Mouse (Mus musculus): ENCODE measurements at regions not wholly inside any gene's neighbourhood (a gene's known extent, or its start where the extent isn't known, plus 50 kb on each side); places are given as distances from the start of the nearest gene placed in this dataset.
"Not testable (repeated sequence)": the region's sequence is repeated elsewhere in the genome, so short reads cannot be mapped to it uniquely, and the experiment has no call there.

DNA sequence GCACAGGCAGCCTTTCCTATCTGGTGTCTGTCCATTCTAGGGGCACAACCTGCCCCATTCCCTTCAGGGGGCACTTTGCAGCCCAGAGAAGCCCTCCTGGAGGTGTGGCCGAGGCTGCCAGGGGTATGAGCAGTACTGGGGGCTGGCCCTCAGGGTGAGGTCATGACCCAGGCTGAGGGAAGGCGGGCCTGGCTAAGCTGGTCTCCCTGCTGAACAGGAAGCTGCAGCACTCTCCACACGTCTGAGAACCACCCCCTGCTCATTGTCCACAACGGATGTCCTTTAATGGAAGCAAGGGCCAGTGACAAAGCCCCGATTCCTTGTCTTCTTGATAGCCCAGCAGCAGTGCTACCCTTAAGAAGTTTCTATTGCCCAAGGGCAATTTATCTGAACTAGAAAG lies 169.2 kb upstream of the Ajap1 start:
- TF ChIP-seq CTCF (IDR thresholded peaks at IDR 0.05; ENCODE audit: low read depth, low read length) (no peak), POLR2A (IDR thresholded peaks at IDR 0.05; ENCODE audit: borderline replicate concordance, low read depth, low read length) (no peak)
- H3K27ac ChIP-seq (ENCODE audit: insufficient read depth, low read depth, low read length): no peak overlapping the region
- H3K4me1 ChIP-seq (ENCODE audit: control insufficient read depth, insufficient read depth, low read length): no peaks in the 10 kb centered on the region
- no peak overlapping the region for H3K4me3 ChIP-seq (ENCODE audit: insufficient read depth, low read length)

DNA sequence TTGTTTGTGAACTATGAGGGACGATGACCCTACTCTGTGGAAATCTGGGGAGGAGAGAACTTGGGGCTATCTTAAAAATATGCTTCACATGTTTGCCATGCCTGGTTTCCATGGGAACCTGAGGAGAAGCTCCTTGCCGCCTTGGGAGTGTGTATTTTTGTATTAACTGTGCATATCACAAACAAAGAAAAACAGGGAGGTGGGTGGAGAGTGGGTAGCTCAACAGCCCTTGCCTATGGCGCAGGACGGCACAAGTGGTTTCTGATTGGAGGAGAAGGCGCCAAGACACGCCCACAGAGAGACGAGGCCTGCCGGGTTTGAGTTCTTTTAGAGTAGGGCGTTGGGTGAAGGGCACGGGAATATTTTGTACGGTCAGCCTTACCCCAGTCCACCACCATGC lies 170.2 kb upstream of the Ajap1 start:
- TF ChIP-seq CTCF (IDR thresholded peaks at IDR 0.05; ENCODE audit: low read depth, low read length) (no peak), POLR2A (IDR thresholded peaks at IDR 0.05; ENCODE audit: borderline replicate concordance, low read depth, low read length) (no peak)
- no peak overlapping the region for H3K27ac ChIP-seq (ENCODE audit: insufficient read depth, low read depth, low read length)
- no peak overlapping the region for H3K4me3 ChIP-seq (ENCODE audit: insufficient read depth, low read length)
- H3K4me1 ChIP-seq (ENCODE audit: control insufficient read depth, insufficient read depth, low read length): no peaks in the 10 kb centered on the region

DNA sequence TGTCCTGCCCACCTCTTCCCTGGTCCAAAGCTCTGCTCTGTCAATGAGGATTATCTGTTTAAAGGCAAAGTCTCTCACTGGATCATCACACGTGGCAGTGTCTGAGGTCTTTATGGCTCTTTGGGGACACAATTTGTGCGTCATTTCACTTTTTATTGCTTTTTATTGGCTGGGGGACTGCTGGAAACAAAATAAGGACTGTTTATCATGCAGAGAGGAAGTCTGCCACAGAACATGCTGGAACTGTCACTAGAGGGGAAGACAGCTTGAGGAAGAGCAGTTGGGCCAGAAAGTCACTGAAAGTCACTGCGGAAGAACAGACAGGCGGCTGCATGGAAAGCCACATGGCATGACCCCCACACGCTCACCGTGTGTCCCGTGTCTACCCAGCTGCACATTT lies 180.1 kb upstream of the Ajap1 start:
- no peak overlapping the region for H3K27ac ChIP-seq (ENCODE audit: insufficient read depth, low read depth, low read length)
- no peak overlapping the region for H3K4me3 ChIP-seq (ENCODE audit: insufficient read depth, low read length)
- no peak for TF ChIP-seq CTCF (IDR thresholded peaks at IDR 0.05; ENCODE audit: low read depth, low read length)
- TF ChIP-seq POLR2A (IDR thresholded peaks at IDR 0.05; ENCODE audit: borderline replicate concordance, low read depth, low read length): no peak

DNA sequence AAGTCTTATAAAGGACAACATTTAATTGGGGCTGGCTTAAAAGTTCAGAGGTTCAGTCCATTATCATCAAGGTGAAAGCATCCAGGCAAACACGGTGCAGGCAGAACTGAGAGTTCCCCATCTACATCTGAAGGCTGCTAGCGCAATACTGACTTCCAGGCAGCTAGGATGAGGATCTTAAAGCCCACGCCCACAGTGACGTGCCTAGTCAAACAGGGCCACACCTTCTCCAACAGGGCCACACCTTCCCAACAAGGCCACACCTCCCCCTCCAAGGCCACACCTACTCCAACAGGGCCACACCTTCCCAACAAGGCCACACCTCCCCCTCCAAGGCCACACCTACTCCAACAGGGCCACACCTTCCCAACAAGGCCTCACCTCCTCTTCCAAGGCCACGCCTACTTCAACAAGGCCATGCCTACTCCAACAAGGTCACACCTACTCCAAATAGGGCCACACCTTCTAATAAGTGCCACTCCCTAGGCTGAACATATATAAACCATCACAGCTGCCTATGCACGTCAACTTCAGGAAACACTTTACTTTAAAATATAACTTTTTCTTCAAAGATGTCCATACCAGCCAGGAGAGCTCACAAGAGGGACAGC lies 184.1 kb upstream of the Ajap1 start:
- H3K27ac ChIP-seq (ENCODE audit: insufficient read depth, low read depth, low read length); H3K4me1 ChIP-seq (ENCODE audit: control insufficient read depth, insufficient read depth, low read length); H3K4me3 ChIP-seq (ENCODE audit: insufficient read depth, low read length): not testable (repeated sequence)

More for the DNA sequence above, 180.1 kb upstream of the Ajap1 start:
- no peaks in the 10 kb centered on the region for H3K4me1 ChIP-seq (ENCODE audit: control insufficient read depth, insufficient read depth, low read length)

DNA sequence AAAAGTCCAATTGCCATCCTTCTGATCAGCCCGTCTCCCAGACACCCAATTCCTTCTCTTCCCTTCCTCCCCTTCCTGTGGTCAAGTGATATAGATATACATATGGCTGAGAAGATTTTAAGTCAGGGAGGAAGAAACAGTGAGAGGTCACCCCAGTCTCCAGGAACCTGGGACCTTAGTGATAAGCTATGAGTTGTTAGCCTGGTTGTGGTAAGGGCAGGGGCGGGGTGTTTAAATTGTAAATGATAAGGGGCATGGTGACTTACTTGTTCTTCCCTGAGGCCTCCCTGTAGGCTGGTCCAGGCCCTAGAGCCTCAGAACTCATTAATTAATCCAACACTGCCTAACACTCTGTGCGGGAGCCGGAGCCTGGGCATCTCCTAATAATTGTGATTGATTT lies 186.5 kb upstream of the Ajap1 start:
- H3K27ac ChIP-seq (ENCODE audit: insufficient read depth, low read depth, low read length): no peak overlapping the region

DNA sequence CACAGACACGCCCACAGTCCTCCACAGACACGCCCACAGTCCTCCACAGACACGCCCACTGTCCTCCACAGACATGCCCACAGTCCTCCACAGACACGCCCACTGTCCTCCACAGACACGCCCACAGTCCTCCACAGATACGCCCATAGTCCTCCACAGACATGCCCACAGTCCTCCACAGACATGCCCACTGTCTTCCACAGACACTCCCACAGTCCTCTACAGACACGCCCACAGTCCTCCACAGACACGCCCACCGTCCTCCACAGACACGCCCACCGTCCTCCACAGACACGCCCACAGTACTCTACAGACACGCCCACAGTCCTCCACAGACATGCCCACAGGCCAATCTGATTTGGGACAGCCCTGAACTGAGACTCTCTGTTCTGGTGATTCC lies 187.6 kb upstream of the Ajap1 start:
- no peak overlapping the region for H3K4me3 ChIP-seq (ENCODE audit: insufficient read depth, low read length)
- TF ChIP-seq POLR2A (IDR thresholded peaks at IDR 0.05; ENCODE audit: borderline replicate concordance, low read depth, low read length) (no peak), CTCF (IDR thresholded peaks at IDR 0.05; ENCODE audit: low read depth, low read length) (no peak)
- no peaks in the 10 kb centered on the region for H3K4me1 ChIP-seq (ENCODE audit: control insufficient read depth, insufficient read depth, low read length)
- H3K27ac ChIP-seq (ENCODE audit: insufficient read depth, low read depth, low read length): no peak overlapping the region

More for the DNA sequence above, 186.5 kb upstream of the Ajap1 start:
- Histone ChIP-seq H3K4me3 (ENCODE audit: insufficient read depth, low read length) (no peak overlapping the region), H3K4me1 (ENCODE audit: control insufficient read depth, insufficient read depth, low read length) (no peaks in the 10 kb centered on the region)
- TF ChIP-seq POLR2A (IDR thresholded peaks at IDR 0.05; ENCODE audit: borderline replicate concordance, low read depth, low read length): no peak
- TF ChIP-seq CTCF (IDR thresholded peaks at IDR 0.05; ENCODE audit: low read depth, low read length): no peak

DNA sequence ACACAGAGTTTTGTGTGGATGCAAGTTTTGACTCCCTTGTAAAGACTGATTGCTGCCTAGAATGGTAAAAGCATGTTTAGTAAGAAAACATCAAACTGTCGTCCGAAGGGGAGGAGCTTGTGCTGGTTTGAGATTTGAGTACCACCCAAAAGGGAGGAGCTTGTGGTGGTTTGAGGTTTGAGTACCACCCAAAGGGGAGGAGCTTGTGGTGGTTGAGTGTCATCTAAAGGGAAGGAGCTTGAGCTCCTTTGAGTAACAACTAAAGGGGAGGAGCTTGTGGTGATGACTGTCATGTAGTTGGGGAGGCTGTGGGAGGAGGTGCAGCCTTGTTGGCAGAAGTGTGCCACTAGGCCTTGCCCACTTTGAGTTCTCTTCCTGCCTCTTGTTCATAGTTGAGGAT lies 192.8 kb upstream of the Ajap1 start:
- H3K4me3 ChIP-seq (ENCODE audit: insufficient read depth, low read length): no peak overlapping the region
- H3K27ac ChIP-seq (ENCODE audit: insufficient read depth, low read depth, low read length): no peak overlapping the region
- TF ChIP-seq POLR2A (IDR thresholded peaks at IDR 0.05; ENCODE audit: borderline replicate concordance, low read depth, low read length) (no peak), CTCF (IDR thresholded peaks at IDR 0.05; ENCODE audit: low read depth, low read length) (no peak)
- H3K4me1 ChIP-seq (ENCODE audit: control insufficient read depth, insufficient read depth, low read length): no peaks in the 10 kb centered on the region

DNA sequence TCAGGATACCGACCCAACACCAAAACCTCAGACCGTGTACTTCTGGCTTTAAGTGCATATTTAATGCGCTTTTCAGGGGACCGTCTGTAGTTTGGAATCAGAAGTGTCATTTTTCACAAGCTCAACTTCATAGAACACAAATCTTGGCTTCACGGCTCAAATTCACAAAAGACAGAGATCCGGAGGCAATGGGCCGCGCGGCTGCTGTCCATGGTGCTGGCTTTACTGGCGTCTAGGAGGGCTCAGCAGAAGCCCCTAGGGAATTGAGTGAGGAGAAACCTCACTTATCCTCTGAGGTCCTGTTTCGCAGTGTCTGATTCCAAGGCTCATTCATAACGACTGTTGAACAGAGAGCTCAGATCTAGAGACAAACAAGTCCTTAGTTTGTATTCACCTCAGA lies 196.5 kb upstream of the Ajap1 start:
- H3K4me1 ChIP-seq (ENCODE audit: control insufficient read depth, insufficient read depth, low read length): no peaks in the 10 kb centered on the region
- H3K27ac ChIP-seq (ENCODE audit: insufficient read depth, low read depth, low read length): no peak overlapping the region
- no peak for TF ChIP-seq CTCF (IDR thresholded peaks at IDR 0.05; ENCODE audit: low read depth, low read length)
- no peak for TF ChIP-seq POLR2A (IDR thresholded peaks at IDR 0.05; ENCODE audit: borderline replicate concordance, low read depth, low read length)
- no peak overlapping the region for H3K4me3 ChIP-seq (ENCODE audit: insufficient read depth, low read length)

DNA sequence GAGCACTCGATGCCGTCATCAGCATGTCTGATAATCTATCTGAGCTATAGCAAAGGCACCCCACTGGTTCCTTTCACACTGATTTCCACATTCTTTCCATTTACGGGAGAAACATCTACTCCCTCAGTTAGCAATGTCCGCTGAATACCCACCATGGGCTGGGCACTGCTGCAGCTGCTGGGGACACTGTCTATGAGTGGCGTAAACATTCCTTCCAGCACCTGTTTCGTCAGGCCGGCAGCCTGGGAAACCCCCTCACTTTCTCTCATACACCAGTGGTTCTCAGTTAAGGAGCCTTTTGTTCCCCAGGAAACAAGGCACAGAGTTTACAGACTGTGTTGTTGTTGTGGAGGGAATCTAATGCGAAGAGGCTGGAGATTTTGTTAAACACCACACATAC lies 205.8 kb upstream of the Ajap1 start:
- Histone ChIP-seq H3K27ac (ENCODE audit: insufficient read depth, low read depth, low read length) (no peak overlapping the region), H3K4me3 (ENCODE audit: insufficient read depth, low read length) (no peak overlapping the region), H3K4me1 (ENCODE audit: control insufficient read depth, insufficient read depth, low read length) (no peaks in the 10 kb centered on the region)
- TF ChIP-seq CTCF (IDR thresholded peaks at IDR 0.05; ENCODE audit: low read depth, low read length): no peak
- TF ChIP-seq POLR2A (IDR thresholded peaks at IDR 0.05; ENCODE audit: borderline replicate concordance, low read depth, low read length): no peak

DNA sequence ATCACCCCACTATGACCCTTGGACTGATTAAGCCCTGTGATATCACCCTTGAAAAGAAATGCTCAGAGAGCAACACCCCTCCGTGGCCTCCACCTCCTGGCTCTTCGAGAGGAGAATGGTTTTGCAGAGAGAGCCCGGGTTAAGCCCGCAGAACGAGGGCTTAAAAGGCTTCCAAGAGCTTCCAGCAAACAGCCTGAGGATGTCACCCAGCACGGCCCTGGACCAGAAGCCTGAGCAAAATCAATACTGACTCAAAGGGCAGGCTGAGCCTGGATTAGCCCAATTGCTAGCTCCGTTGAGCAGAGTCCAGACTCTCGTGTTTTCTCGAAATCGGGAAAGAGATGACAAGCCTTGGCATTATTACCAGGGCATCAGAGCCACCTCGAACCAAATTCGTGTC lies 211.3 kb upstream of the Ajap1 start:
- H3K4me3 ChIP-seq (ENCODE audit: insufficient read depth, low read length): no peak overlapping the region
- no peak overlapping the region for H3K27ac ChIP-seq (ENCODE audit: insufficient read depth, low read depth, low read length)
- TF ChIP-seq POLR2A (IDR thresholded peaks at IDR 0.05; ENCODE audit: borderline replicate concordance, low read depth, low read length): no peak
- no peak for TF ChIP-seq CTCF (IDR thresholded peaks at IDR 0.05; ENCODE audit: low read depth, low read length)
- no peaks in the 10 kb centered on the region for H3K4me1 ChIP-seq (ENCODE audit: control insufficient read depth, insufficient read depth, low read length)
